Mouse (Mus musculus) forebrain, embryonic 11.5 days (tissue): ENCODE results near the gene Gpr137c. TPM values are rescaled to one million over a fixed set of nuclear protein-coding genes. Genes with fewer than 3 reads are reported as not detected.
A peak's percentile ranks its signal among the peaks of the same experiment; 100 is the strongest.

Source experiments
- ATAC-seq: fragments of 200-750 bp; cut with Nextera tagmentation; replicated peaks from 2 replicates; pipeline ENCODE4 v1.8.0; 2017; ENCODE audit warnings: moderate TSS enrichment; ENCODE audit not compliant: low FRiP score
- DNase-seq: peaks from one replicate; pipeline ENCODE4 v3.0.0-alpha.2; 2017; ENCODE audit warnings: low spot score
- H3K27ac ChIP-seq: fragments of 300-500 bp; sonication (generic); 2 replicates; pipeline ENCODE4 v1.5.1; 2014; ENCODE audit warnings: low read depth, low read length
- H3K27me3 ChIP-seq: fragments of 300-500 bp; sonication (generic); 2 replicates; pipeline ENCODE4 v1.6.1; 2014; ENCODE audit warnings: mild to moderate bottlenecking, low read length, mixed read lengths; ENCODE audit not compliant: control insufficient read depth, insufficient read depth
- H3K36me3 ChIP-seq: fragments of 300-500 bp; sonication (generic); 2 replicates; pipeline ENCODE4 v1.6.1; 2014; ENCODE audit warnings: mild to moderate bottlenecking, low read length, moderate library complexity, mixed read lengths; ENCODE audit not compliant: control insufficient read depth, insufficient read depth
- H3K4me1 ChIP-seq: fragments of 300-500 bp; sonication (generic); replicated peaks from 2 replicates; pipeline ENCODE4 v1.6.1; 2014; ENCODE audit warnings: low read length, mixed read lengths; ENCODE audit not compliant: control insufficient read depth, insufficient read depth
- H3K4me2 ChIP-seq: fragments of 300-500 bp; sonication (generic); 2 replicates; pipeline ENCODE4 v1.6.1; 2014; ENCODE audit warnings: low read depth, mild to moderate bottlenecking, low read length, moderate library complexity, mixed read lengths; ENCODE audit not compliant: severe bottlenecking
- H3K4me3 ChIP-seq: fragments of 300-500 bp; sonication (generic); 2 replicates; pipeline ENCODE4 v1.5.1; 2014; ENCODE audit warnings: low read depth, low read length
- H3K9ac ChIP-seq: fragments of 300-500 bp; sonication (generic); 2 replicates; pipeline ENCODE4 v1.6.1; 2014; ENCODE audit warnings: low read length
- H3K9me3 ChIP-seq: fragments of 300-500 bp; sonication (generic); 2 replicates; pipeline ENCODE4 v1.6.1; 2016; ENCODE audit warnings: low read length, mixed read lengths; ENCODE audit not compliant: control insufficient read depth
- WGBS: fragments of 180-500 bp; shearing (Covaris S2); extraction: QIAGEN DNeasy Blood & Tissue Kit; methylation state at CpG from one replicate; pipeline ENCODE4 v1.1.7; 2014; 5-methylcytosine and 5-hydroxymethylcytosine counted together
- polyA plus RNA-seq: library from polyadenylated mRNA; unstranded; fragments of >200 nt; fragmentation: Nextera tagmentation; extraction: Ambion mirVana; gene quantifications from 2 replicates; pipeline ENCODE4 v1.2.1, GENCODE M21; 2014

Gene Gpr137c
- polyA plus RNA-seq, 1 experiment from 2014 or later = 10.5 TPM

DNA sequence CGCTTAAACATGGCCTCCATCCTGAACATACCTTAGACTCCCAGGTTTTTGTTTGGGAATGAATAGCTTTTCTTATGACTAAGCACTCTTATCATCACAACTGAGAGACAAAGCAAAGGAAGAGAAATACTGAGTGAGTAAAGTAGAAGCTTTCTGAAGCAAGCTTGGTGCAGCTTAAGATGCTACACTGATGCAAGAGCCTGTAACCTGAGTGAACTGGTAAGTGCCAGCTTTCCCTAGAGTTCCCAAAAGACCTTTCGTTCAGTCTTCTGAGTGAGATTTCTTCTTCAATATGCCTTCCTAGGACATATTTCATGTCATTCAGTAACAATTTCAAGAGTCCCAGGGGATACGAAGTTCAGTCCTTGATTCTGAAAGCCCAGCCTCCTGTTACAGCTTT is 101.5 kb downstream of the Gpr137c start:
- Histone ChIP-seq H3K4me3 (no peak overlapping the region), H3K27ac (no peak overlapping the region), H3K4me2 (no peak overlapping the region), H3K4me1 (peaks cover 3% of the 10 kb centered on the region; the same call in 1 of the 2 replicates), H3K36me3 (no peaks in the 10 kb centered on the region), H3K27me3 (no peaks in the 10 kb centered on the region), H3K9me3 (no peaks in the 10 kb centered on the region), H3K9ac (no peak overlapping the region)
- DNase-seq (no peak), ATAC-seq (no peak)
- WGBS = 87% methylated on average over 3 of the region's 3 CpGs

DNA sequence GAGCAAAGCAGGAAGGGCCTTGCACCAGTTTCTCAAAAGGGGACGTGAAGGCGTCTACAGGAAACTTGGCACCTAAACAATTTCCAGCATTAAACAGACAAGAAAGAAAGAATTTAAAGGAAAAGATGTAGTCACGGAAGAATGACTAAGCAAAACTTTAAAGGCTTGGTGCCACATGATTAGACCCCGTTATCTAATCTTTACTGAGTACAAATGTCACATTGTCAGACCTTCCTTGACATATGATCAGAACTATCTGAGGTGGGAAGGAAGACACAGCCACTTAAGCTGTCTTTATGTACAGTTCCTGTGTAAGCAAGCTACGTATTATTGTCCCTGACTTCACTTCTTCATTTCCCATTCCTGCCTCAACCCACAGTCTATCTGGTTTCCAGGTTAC is 102.1 kb downstream of the Gpr137c start:
- no peak for ATAC-seq
- no peak overlapping the region for H3K27ac ChIP-seq
- DNase-seq = no peak

DNA sequence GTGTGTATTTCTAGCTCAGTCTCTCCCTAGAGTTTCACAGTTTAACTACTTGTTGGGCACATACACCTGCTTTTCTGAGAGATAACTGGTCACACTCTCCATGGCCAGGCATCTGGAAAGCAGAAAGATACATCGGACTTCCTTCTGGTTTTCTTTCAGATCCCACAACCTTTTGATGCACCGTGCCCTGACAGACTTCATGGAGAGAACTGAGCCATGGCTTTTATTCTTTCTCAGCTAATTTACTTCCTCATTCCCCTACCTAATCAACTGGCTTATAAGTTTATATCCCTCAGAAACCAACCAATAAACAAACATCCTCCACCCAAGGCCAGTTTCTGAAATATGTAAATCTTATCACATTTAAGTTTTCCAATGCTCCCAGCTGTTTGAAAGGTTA is 102.9 kb downstream of the Gpr137c start:
- no peak overlapping the region for H3K4me2 ChIP-seq
- H3K4me1 ChIP-seq = no peaks in the 10 kb centered on the region
- no peaks in the 10 kb centered on the region for H3K36me3 ChIP-seq
- no peak for DNase-seq
- H3K27ac ChIP-seq = no peak overlapping the region
- 81% methylated on average over 2 of the region's 2 CpGs for WGBS
- no peak for ATAC-seq
- no peak overlapping the region for H3K4me3 ChIP-seq
- no peaks in the 10 kb centered on the region for H3K9me3 ChIP-seq
- no peak overlapping the region for H3K9ac ChIP-seq
- no peaks in the 10 kb centered on the region for H3K27me3 ChIP-seq

More for the DNA sequence above, 102.1 kb downstream of the Gpr137c start:
- H3K27me3 ChIP-seq = no peaks in the 10 kb centered on the region
- no peak overlapping the region for H3K4me3 ChIP-seq
- 87% methylated on average over 5 of the region's 5 CpGs for WGBS
- no peaks in the 10 kb centered on the region for H3K36me3 ChIP-seq
- no peak overlapping the region for H3K4me2 ChIP-seq
- peaks cover 3% of the 10 kb centered on the region; the same call in 1 of the 2 replicates for H3K4me1 ChIP-seq
- no peaks in the 10 kb centered on the region for H3K9me3 ChIP-seq
- H3K9ac ChIP-seq = no peak overlapping the region

DNA sequence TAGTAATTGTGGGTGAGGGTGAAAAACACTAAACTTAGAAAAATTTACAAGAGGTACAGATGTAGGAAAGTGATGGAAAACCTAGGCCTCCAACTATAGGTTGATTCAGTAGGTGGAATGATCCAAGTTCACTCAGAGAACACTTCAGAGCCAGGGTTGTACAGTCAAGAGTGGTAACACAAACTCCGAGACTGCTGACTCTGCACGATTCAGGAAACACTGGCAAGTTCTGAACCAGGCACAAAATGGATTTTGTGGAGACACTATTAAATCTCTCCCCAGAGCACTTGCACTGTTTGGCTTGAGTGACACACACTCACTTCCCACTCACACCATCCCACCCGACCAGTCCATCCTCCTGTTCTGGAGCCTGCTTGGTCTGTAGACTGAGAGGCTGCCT is 103.8 kb downstream of the Gpr137c start:
- no peak for DNase-seq
- no peak for ATAC-seq
- WGBS = 88% methylated on average over 3 of the region's 3 CpGs
- no peak overlapping the region for H3K27ac ChIP-seq
- no peaks in the 10 kb centered on the region for H3K4me1 ChIP-seq
- H3K4me3 ChIP-seq = no peak overlapping the region
- no peak overlapping the region for H3K9ac ChIP-seq
- H3K4me2 ChIP-seq = no peak overlapping the region
- H3K9me3 ChIP-seq = no peaks in the 10 kb centered on the region
- H3K36me3 ChIP-seq = no peaks in the 10 kb centered on the region
- H3K27me3 ChIP-seq = no peaks in the 10 kb centered on the region

DNA sequence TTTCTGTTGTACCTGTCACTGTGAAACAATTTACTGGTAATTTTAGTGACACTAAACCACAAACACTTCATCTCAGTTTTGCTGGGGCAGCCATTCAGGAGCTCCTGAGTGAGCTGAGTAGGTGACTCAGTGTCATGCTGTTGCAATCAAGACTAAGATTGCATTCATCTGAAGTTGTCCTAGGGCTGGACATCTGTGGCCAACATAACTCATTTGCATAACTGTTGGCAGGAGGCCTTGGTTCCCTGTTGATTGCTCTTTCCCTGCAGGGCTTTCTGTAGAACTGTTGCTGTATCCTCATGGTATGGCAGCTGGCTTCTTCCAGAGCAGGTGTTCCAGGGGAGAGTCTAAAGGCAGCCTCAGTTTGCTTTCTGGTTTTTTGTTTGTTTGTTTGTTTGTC is 106.0 kb downstream of the Gpr137c start:
- DNase-seq (no peak), ATAC-seq (no peak)
- no peaks in the 10 kb centered on the region for H3K4me1 ChIP-seq
- no peak overlapping the region for H3K27ac ChIP-seq
- no peaks in the 10 kb centered on the region for H3K9me3 ChIP-seq
- H3K36me3 ChIP-seq = no peaks in the 10 kb centered on the region
- H3K9ac ChIP-seq = no peak overlapping the region
- H3K4me2 ChIP-seq = no peak overlapping the region
- no peak overlapping the region for H3K4me3 ChIP-seq
- no peaks in the 10 kb centered on the region for H3K27me3 ChIP-seq

DNA sequence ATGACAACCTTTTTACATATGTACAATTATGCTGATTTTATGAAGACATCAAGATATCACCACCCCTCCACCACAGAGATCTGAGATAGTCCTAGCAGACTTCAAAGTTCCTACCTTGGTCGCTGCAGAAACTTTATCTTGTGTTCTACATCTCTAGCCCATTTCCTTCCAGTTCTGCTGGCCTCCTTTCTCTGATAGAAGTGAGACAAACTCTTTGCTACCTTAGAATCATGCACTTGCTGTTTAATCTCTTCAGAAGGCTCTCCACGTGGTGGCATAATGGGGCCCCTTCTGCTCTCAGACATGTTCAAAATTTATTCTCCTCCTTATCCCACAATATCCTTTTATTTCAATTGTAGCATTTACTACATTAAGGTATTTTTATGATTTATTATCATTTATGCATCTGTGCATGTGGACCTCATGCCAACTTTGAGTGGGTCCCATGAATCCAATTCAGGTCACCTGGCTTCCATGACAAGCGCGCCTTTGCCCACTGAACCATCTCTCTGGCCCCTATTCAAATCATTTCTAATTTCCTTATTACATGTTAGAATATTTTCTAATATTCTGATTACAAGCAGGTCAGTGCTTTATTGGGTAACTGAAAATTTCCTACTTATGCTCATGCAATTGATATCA is 108.7 kb downstream of the Gpr137c start:
- Histone ChIP-seq H3K4me3 (no peak overlapping the region), H3K9me3 (no peaks in the 10 kb centered on the region), H3K36me3 (no peaks in the 10 kb centered on the region; the same call in 1 of the 2 replicates), H3K27ac (no peak overlapping the region), H3K4me1 (0 out of 2 replicates have a peak, but pooled peaks cover 2% of the 10 kb centered on the region), H3K4me2 (no peak overlapping the region), H3K27me3 (no peaks in the 10 kb centered on the region), H3K9ac (no peak overlapping the region)
- WGBS = 93% methylated on average over 4 of the region's 4 CpGs
- DNase-seq = no peak
- ATAC-seq = no peak

DNA sequence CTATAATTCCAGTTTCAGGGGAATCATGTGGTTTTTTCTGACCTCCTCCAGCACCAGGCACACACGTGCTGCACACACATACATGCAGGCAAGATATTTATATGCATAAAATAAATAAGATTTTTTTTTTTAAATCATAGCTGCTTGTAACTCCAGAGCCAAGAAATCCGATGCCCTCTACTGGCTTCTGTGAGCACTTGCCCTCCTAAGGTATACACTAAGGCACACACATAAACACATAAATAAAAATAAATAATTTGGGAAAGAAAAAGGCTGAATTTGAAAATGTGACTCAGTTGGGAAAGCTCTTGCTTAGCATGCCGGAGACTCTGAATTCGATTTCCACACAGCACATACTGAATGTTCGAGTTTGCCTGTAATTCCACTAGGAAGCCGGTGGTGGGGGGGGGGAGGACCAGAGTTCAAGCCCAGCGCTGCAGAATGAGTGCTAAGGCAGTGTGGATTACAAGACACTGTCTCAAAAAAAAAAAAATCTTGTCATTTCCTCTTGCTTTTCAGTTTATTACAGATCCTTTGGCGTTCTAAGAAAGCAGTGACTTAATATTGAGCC is 109.6 kb downstream of the Gpr137c start:
- Histone ChIP-seq H3K4me3 (peak overlapping the region; percentile 63; the same call in 1 of the 2 replicates), H3K9me3 (no peaks in the 10 kb centered on the region), H3K27me3 (no peaks in the 10 kb centered on the region), H3K4me2 (peak overlapping the region; percentile 47), H3K9ac (peak overlapping the region; percentile 43; the same call in 1 of the 2 replicates), H3K27ac (no peak overlapping the region), H3K4me1 (0 out of 2 replicates have a peak, but pooled peaks cover 2% of the 10 kb centered on the region), H3K36me3 (no peaks in the 10 kb centered on the region; the same call in 1 of the 2 replicates)
- 13% methylated on average over 8 of the region's 8 CpGs for WGBS
- ATAC-seq (peak; percentile 29), DNase-seq (no peak)

DNA sequence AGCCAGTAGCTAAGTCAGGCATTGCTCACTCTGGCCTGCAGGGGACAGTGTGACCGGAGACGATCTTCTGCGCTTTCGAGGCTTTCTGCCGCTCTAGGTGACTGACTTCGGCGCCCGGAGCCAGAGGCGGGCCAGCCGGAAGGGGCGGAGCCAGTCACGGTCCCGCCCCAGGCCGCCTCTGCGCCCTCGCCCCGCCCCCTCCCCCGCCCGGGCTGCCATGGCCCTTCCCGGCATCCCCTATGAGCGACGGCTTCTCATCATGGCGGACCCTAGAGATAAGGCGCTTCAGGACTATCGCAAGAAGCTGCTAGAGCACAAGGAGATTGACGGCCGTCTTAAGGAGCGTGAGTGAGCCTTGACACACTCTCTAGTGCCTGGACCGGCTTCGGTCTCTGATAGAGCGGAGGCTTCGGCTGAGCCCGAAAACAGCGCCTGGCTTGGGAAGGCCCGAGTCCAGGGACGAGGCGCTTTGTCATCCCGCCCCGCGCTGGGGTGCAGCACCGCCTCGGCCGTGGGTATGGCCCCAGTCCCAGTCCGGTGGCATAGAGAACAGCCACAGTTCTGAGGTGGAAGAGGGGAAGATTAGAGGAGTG is 110.2 kb downstream of the Gpr137c start, which contains the start of gene Psmc6:
TSS of gene Psmc6 (plus strand) at position 200 of the 593 bp plus-strand sequence.
- peak; percentile 98 for ATAC-seq
- WGBS = under 1% methylated on average over 42 of the region's 44 CpGs

More for the DNA sequence above, 110.2 kb downstream of the Gpr137c start, which contains the start of gene Psmc6:
- Histone ChIP-seq H3K4me3 (peak within 1 kb of the TSS; percentile 63), H3K27me3 (no peaks in the 10 kb centered on the region), H3K9me3 (no peaks in the 10 kb centered on the region), H3K36me3 (no peaks in the 10 kb centered on the region; the same call in 1 of the 2 replicates), H3K4me2 (peak within 1 kb of the TSS; percentile 61), H3K4me1 (0 out of 2 replicates have a peak, but pooled peaks cover 2% of the 10 kb centered on the region), H3K9ac (peak within 1 kb of the TSS; percentile 90), H3K27ac (peak within 1 kb of the TSS; percentile 60)
- peak; percentile 97 for DNase-seq
